Mouse (Mus musculus) hindbrain, embryonic 10.5 days (tissue): ENCODE data around the gene Tmem167. TPM values are rescaled to one million over a fixed set of nuclear protein-coding genes. Genes with fewer than 3 reads are reported as not detected.
A peak's percentile ranks its signal among the peaks of the same experiment; 100 is the strongest.
"Not testable (repeated sequence)": the region's sequence is repeated elsewhere in the genome, so short reads cannot be mapped to it uniquely, and the experiment has no call there.

Experiments
- DNase-seq: peaks from one replicate; pipeline ENCODE4 v3.0.0-alpha.2; 2017; ENCODE audit warnings: low spot score
- H3K27ac ChIP-seq: fragments of 300-500 bp; sonication (generic); 2 replicates; pipeline ENCODE4 v1.5.1; 2016; ENCODE audit warnings: mild to moderate bottlenecking, moderate library complexity
- H3K27me3 ChIP-seq: fragments of 300-500 bp; sonication (generic); 2 replicates; pipeline ENCODE4 v1.6.1; 2016; ENCODE audit warnings: mild to moderate bottlenecking; ENCODE audit not compliant: poor library complexity, insufficient read depth, severe bottlenecking
- H3K36me3 ChIP-seq: fragments of 300-500 bp; sonication (generic); 2 replicates; pipeline ENCODE4 v1.6.1; 2016; ENCODE audit warnings: mild to moderate bottlenecking, moderate library complexity
- H3K4me1 ChIP-seq: fragments of 300-500 bp; sonication (generic); replicated peaks from 2 replicates; pipeline ENCODE4 v1.6.1; 2016; ENCODE audit warnings: mild to moderate bottlenecking
- H3K4me3 ChIP-seq: fragments of 300-500 bp; sonication (generic); 2 replicates; pipeline ENCODE4 v1.5.1; 2016; ENCODE audit warnings: mild to moderate bottlenecking, moderate library complexity
- H3K9me3 ChIP-seq: fragments of 300-500 bp; sonication (generic); 2 replicates; pipeline ENCODE4 v1.6.1; 2016; ENCODE audit warnings: mild to moderate bottlenecking, moderate library complexity
- WGBS: fragments of 180-500 bp; shearing (Covaris S2); methylation state at CpG from one replicate; pipeline ENCODE4 v1.1.7; 2016; 5-methylcytosine and 5-hydroxymethylcytosine counted together
- polyA plus RNA-seq: library from polyadenylated mRNA; unstranded; fragments of >200 nt; fragmentation: Nextera tagmentation; extraction: Ambion mirVana; gene quantifications from 2 replicates; pipeline ENCODE4 v1.2.1, GENCODE M21; 2016

Gene Tmem167
- 58.2 and 63.6 TPM in 2 replicates for polyA plus RNA-seq

GRCm38 (mm10) chr13:90088962-90089824, at the start of gene Tmem167, which contains the start of gene Xrcc4:
Gene Tmem167 (plus strand): TSS chr13:90089123.
Gene Xrcc4 (minus strand): TSS chr13:90089608.
- Histone ChIP-seq H3K27me3 (no peaks in the 10 kb centered on the region), H3K4me1 (peaks cover 16% of the 10 kb centered on the region; the same call in 1 of the 2 replicates), H3K36me3 (peaks cover 6% of the 10 kb centered on the region; the same call in 1 of the 2 replicates), H3K27ac (peak within 1 kb of the TSS; percentile 95), H3K9me3 (no peaks in the 10 kb centered on the region), H3K4me3 (peak within 1 kb of the TSS; percentile 83)
- WGBS = 4% methylated on average over 41 of the region's 41 CpGs
- peak; percentile 97 for DNase-seq

DNA sequence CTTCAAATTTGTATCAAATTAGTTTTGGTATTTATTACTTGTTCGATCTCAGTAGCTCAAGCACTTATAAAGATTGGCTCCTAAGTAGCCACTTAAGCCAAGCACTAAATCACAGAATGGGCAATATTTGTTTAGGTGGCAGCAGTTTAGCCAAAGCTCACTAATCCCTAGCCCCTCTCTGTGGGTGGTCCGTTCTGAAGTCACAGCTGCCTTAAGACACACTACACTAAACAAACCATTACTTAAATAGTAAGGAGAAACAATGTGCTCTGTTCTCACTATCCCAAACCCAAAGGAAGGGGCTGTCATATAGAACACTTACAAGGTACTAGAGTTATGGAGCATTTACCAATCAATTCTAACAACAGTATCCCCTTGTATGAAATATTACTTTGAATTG, 49.3 kb upstream of the Tmem167 start:
- no peaks in the 10 kb centered on the region for H3K4me1 ChIP-seq
- 30% methylated on average over 2 of the region's 2 CpGs for WGBS

DNA sequence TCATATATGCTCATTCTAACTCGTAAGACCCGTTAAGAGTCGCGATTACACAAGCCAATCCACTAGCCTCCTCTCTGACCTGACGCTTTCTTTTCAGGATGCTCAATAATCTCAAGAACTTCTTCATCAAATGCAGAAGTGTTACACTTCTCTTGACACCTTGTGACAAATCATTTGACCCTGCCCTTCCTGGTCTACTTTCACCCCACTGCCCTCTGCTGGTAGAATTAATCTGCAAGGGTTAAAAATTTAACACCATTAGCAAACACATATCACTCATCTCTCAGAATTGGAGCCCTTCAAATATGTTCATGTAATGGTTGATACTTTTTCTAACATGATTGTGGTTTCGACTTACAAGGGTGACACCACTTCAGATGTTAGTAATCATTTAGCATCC, 37.2 kb upstream of the Tmem167 start:
- WGBS = 77% methylated on average over 6 of the region's 6 CpGs
- DNase-seq = no peak

More for the DNA sequence above, 49.3 kb upstream of the Tmem167 start:
- H3K9me3 ChIP-seq = no peaks in the 10 kb centered on the region
- H3K27me3 ChIP-seq = no peaks in the 10 kb centered on the region
- H3K4me3 ChIP-seq = no peak overlapping the region
- H3K27ac ChIP-seq = no peak overlapping the region
- no peaks in the 10 kb centered on the region for H3K36me3 ChIP-seq
- peak; percentile 43 for DNase-seq

GRCm38 (mm10) chr13:90052408-90052807, 36.5 kb upstream of the Tmem167 start:
- no peaks in the 10 kb centered on the region for H3K27me3 ChIP-seq
- DNase-seq = no peak
- no peak overlapping the region for H3K27ac ChIP-seq
- 87% methylated on average over 3 of the region's 3 CpGs for WGBS
- no peaks in the 10 kb centered on the region for H3K4me1 ChIP-seq
- H3K9me3 ChIP-seq = no peaks in the 10 kb centered on the region
- H3K4me3 ChIP-seq = no peak overlapping the region
- H3K36me3 ChIP-seq = no peaks in the 10 kb centered on the region

More for the DNA sequence above, 37.2 kb upstream of the Tmem167 start:
- no peaks in the 10 kb centered on the region for H3K4me1 ChIP-seq
- no peak overlapping the region for H3K27ac ChIP-seq
- no peaks in the 10 kb centered on the region for H3K36me3 ChIP-seq
- H3K9me3 ChIP-seq = no peaks in the 10 kb centered on the region
- no peak overlapping the region for H3K4me3 ChIP-seq
- no peaks in the 10 kb centered on the region for H3K27me3 ChIP-seq

DNA sequence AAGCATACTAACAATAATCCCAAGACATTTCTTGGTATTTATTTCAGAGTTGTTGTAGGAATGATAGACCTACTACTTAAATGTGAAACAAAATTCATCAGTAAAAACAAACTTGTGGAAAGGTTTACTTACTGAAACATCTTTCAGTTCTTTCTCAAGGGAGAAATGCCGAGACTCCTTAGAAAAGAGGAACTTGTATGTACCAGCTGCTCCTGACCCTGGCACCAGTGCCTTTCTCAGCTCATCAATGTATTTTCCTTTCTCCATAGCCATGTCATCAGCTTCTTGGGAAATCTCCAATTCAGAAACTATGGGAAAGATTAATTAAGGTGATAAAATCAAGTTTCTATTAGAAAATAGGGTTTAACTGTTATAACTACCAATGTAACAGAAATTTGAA, 27.0 kb upstream of the Tmem167 start:
- no peak for DNase-seq
- Histone ChIP-seq H3K9me3 (no peaks in the 10 kb centered on the region), H3K27me3 (no peaks in the 10 kb centered on the region), H3K36me3 (no peaks in the 10 kb centered on the region), H3K4me1 (no peaks in the 10 kb centered on the region), H3K27ac (no peak overlapping the region), H3K4me3 (no peak overlapping the region)
- 89% methylated on average over 1 of the region's 1 CpGs for WGBS

DNA sequence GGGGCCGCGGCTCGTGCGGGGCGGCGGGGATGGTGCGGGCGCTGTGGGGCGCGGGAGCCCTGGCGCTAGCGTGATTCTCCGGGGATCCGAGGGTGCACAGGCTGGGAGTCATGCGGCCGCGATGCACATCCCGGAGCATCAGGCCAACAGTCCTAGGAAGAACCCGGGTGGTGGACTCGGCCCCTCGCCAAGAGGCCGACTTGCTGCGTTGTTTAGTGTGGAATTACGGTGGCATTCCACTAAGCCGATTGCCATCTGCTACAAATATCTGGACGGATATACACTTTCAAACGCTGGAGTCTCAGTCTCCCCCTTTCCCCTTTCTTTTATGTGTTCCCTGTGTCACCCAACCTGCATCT, 881 bp downstream of the Tmem167 start:
- peak overlapping the region; percentile 95 for H3K27ac ChIP-seq
- H3K27me3 ChIP-seq = no peaks in the 10 kb centered on the region
- peak overlapping the region; percentile 83 for H3K4me3 ChIP-seq
- WGBS = 0% methylated on average over 27 of the region's 27 CpGs
- peaks cover 16% of the 10 kb centered on the region; the same call in 1 of the 2 replicates for H3K4me1 ChIP-seq
- no peak for DNase-seq
- H3K9me3 ChIP-seq = no peaks in the 10 kb centered on the region
- peaks cover 6% of the 10 kb centered on the region; the same call in 1 of the 2 replicates for H3K36me3 ChIP-seq

GRCm38 (mm10) chr13:90101514-90101913, 12.6 kb downstream of the Tmem167 start:
- H3K36me3 ChIP-seq = peaks cover 77% of the 10 kb centered on the region
- H3K4me1 ChIP-seq = no peaks in the 10 kb centered on the region
- no peak for DNase-seq
- H3K27me3 ChIP-seq = no peaks in the 10 kb centered on the region
- no peak overlapping the region for H3K27ac ChIP-seq
- no peaks in the 10 kb centered on the region for H3K9me3 ChIP-seq
- no peak overlapping the region for H3K4me3 ChIP-seq

DNA sequence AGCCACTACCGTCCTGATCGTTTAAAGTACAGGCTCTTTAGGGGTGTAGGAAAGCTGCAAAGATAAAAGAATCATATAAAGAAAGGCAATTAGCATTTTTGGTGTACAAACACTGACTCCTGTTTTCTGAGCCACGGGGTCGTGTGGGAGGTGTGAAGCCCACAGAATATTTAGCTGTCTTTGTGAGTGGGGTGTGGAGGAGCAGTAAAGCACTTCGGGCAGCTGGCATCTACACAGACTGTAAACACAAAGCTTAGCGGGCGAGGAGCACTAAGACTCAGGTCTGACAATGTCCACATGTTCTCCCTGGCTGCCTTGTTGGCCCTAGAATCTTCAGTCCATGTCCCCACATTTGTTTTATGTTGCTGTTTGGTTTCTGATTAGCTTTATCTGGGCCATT, 17.2 kb downstream of the Tmem167 start:
- H3K9me3 ChIP-seq = no peaks in the 10 kb centered on the region
- peaks cover 75% of the 10 kb centered on the region for H3K36me3 ChIP-seq
- H3K27ac ChIP-seq = no peak overlapping the region
- no peaks in the 10 kb centered on the region for H3K4me1 ChIP-seq
- no peak for DNase-seq
- no peak overlapping the region for H3K4me3 ChIP-seq
- H3K27me3 ChIP-seq = no peaks in the 10 kb centered on the region
- 96% methylated on average over 7 of the region's 7 CpGs for WGBS

DNA sequence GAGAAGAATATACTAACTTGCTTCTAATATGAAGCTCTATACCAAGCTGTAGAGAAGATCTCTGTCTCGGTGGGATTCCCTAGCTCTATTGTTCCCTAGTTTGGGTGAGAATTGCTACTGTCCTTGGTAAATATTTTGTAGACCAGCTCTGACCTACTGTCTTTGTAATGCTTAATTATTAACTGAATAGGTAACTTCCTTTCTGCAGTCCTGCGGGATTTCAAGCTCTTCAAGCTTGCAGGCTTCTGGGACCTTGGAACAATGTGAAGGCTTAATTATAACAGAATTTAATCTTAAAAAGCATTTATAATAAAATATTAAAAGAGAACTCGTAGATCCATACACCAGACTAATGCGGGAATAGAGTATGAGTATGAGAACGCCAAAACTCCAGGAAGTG, 19.8 kb downstream of the Tmem167 start:
- H3K9me3 ChIP-seq, DNase-seq, H3K27ac ChIP-seq, H3K4me3 ChIP-seq, H3K27me3 ChIP-seq, H3K4me1 ChIP-seq: not testable (repeated sequence)
- peaks cover 50% of the 10 kb centered on the region for H3K36me3 ChIP-seq
- WGBS = 94% methylated on average over 5 of the region's 5 CpGs

- no peak overlapping the region for H3K4me3 ChIP-seq
- no peaks in the 10 kb centered on the region for H3K27me3 ChIP-seq
- peaks cover 21% of the 10 kb centered on the region; the same call in 1 of the 2 replicates for H3K36me3 ChIP-seq
- 81% methylated on average over 1 of the region's 1 CpGs for WGBS
- H3K4me1 ChIP-seq = no peaks in the 10 kb centered on the region
- H3K9me3 ChIP-seq = no peaks in the 10 kb centered on the region
- no peak overlapping the region for H3K27ac ChIP-seq
- DNase-seq = no peak
Observed at GRCm38 (mm10) chr13:90111681-90112080, 22.8 kb downstream of the Tmem167 start.

GRCm38 (mm10) chr13:90136156-90136910, 47.4 kb downstream of the Tmem167 start:
- H3K9me3 ChIP-seq = no peaks in the 10 kb centered on the region
- no peak for DNase-seq
- H3K27me3 ChIP-seq = no peaks in the 10 kb centered on the region
- no peak overlapping the region for H3K4me3 ChIP-seq
- peaks cover 4% of the 10 kb centered on the region for H3K4me1 ChIP-seq
- 85% methylated on average over 3 of the region's 3 CpGs for WGBS
- H3K36me3 ChIP-seq = no peaks in the 10 kb centered on the region
- 0 out of 2 replicates have a peak overlapping the region, but pooled peaks have one; percentile 12 for H3K27ac ChIP-seq

DNA sequence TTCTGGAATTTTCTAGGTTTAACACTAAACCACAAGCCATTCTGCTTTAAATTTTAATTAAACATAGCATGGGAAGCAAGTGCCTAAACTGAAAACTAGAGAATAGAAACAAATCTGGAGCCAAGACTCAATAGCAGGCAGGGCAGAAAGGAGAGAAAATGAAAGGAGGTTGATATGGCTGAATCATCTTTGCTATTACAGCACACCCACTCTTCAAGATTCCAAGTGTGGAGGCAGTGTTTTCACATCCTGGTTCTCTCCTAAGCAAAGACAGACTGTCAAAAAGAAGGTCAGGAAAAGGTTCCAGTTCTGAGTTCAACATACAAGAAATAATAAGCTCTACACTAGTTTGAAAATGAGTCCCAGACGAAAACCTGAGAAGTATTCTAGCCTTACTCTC, 52.8 kb downstream of the Tmem167 start:
- Histone ChIP-seq H3K9me3 (no peaks in the 10 kb centered on the region), H3K36me3 (no peaks in the 10 kb centered on the region), H3K4me1 (peaks cover 12% of the 10 kb centered on the region), H3K4me3 (no peak overlapping the region), H3K27ac (no peak overlapping the region), H3K27me3 (no peaks in the 10 kb centered on the region)
- WGBS = 92% methylated on average over 1 of the region's 1 CpGs
- DNase-seq = no peak

GRCm38 (mm10) chr13:90143245-90143644, 54.3 kb downstream of the Tmem167 start:
- Histone ChIP-seq H3K4me1 (peaks cover 12% of the 10 kb centered on the region), H3K27me3 (no peaks in the 10 kb centered on the region), H3K27ac (no peak overlapping the region; the same call in 1 of the 2 replicates), H3K4me3 (no peak overlapping the region), H3K36me3 (no peaks in the 10 kb centered on the region), H3K9me3 (no peaks in the 10 kb centered on the region)
- 5% methylated on average over 4 of the region's 4 CpGs for WGBS
- peak; percentile 61 for DNase-seq
